Mouse (Mus musculus): ENCODE results near the gene Rpl24. TPM values are rescaled to one million over a fixed set of nuclear protein-coding genes. Genes with fewer than 3 reads are reported as not detected.

Rpl24 gene
- polyA plus RNA-seq, 1 experiment from 2014 or later, result 708 TPM

DNA sequence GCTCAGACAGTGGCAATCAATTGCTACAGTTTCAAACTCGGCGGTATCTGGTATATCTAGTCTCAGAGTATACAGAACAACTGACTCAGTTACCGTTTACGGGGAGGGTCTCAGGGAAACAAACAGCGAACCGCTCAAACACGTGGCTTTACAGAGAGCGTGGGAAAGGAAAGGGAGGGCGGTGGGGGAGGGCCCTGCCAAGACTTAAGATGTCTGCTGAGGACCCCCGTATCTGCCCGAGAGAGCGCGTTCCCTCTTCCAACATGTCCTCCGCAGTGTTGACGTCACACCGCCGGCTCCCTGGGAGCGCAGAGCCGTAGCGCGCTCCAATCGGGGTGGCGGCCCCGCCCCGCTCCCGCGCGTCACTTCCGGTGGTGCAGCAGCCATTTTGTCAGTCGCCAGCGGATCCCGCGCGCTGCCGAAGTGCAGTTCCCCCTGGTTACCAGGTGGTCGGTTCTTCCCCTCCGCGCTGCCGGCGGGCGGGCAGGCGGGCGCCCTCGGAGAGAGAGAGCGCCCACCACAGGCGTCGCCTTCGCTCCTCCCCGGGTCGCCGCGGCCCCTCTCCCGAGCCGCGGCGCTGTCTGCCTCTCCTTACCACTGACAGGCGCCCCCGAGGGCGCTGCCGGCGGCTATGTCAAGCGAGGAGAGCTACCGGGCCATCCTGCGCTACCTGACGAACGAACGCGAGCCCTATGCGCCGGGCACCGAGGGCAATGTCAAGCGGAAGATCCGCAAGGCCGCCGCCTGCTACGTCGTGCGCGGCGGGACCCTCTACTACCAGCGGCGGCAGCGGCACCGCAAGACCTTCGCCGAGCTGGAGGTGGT, 7.6 kb downstream of the Rpl24 start, which contains the start of gene Zbtb11:
Zbtb11 (plus strand) TSS at position 453 of the 825 bp plus-strand sequence.
- ATAC-seq (ENCODE audit: low FRiP score), result peak; percentile 99
- Histone ChIP-seq H3K9me3 (replicated peaks) (no peaks in the 10 kb centered on the region), H3K4me3 (peak within 1 kb of the TSS; percentile 97), H3K27ac (peak within 1 kb of the TSS; percentile 83), H3K27me3 (no peaks in the 10 kb centered on the region), H3K9ac (peak within 1 kb of the TSS; percentile 95), H3K4me1 (peaks cover 16% of the 10 kb centered on the region), H3K36me3 (peaks cover 41% of the 10 kb centered on the region), H3K4me2 (replicated peaks) (peak within 1 kb of the TSS; percentile 78)
- WGBS, result under 1% methylated on average over 78 of the region's 86 CpGs

DNA sequence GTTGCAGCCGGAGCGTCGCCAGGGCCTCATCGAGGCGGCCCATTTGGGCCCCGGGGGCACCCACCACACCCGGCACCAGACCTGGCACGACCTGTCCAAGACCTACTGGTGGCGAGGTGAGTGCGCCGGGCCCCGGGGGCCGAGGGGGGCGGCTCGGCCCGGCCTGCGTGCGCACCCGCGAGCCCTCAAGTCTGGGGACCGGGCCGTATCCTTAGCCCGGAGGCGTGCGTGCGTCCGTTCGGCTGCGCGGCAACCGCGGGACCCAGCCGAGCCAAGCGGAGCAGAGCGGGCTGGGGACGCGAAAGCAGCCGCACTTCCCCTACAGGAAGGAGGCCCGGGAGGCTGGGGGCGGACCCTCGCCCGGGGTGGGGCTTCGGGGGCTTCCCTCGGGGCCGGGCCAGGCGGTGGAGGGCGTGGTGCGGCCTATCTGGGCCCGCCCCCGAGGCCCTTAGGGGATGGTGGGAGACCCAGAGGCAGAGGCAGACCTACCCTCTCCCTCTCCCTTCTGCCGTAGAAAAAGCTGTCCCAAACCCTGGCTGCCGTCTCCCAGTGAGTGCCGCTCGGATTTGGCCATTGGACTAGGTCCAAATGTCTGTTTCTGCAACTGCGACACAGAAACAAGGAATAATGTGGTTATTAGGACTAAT, 8.3 kb downstream of the Rpl24 start:
- whole genome bisulfite sequencing, result 1% methylated on average over 44 of the region's 55 CpGs
- Histone ChIP-seq H3K27ac (peak overlapping the region; percentile 83), H3K4me2 (replicated peaks) (peak overlapping the region; percentile 78), H3K4me3 (peak overlapping the region; percentile 97), H3K4me1 (peaks cover 16% of the 10 kb centered on the region), H3K9ac (peak overlapping the region; percentile 95), H3K9me3 (replicated peaks) (no peaks in the 10 kb centered on the region), H3K27me3 (no peaks in the 10 kb centered on the region), H3K36me3 (peaks cover 34% of the 10 kb centered on the region)
- ATAC-seq (ENCODE audit: low FRiP score), result peak; percentile 77

DNA sequence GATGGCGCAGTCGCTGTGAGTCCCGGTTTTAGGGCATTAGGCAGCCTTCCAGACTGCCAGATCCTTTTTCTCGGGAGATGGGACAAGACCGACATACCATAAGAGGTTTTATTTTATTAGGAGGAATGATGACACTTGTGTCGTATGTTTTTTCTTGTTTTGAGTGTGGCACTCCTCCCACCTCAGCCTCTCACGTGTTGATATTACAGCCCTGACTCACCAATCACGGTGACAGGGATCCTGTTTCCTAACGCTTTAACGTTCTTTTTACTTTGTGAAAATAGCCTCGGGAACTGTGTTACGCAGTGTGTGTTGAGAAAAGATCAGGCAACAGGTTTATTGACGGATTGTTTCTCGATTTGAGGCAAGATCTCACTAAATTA, 8.8 kb downstream of the Rpl24 start:
- Histone ChIP-seq H3K27ac (peak overlapping the region; percentile 83; the same call in 1 of the 2 replicates), H3K9ac (peak overlapping the region; percentile 95), H3K4me1 (peaks cover 16% of the 10 kb centered on the region), H3K4me2 (replicated peaks) (peak overlapping the region; percentile 78), H3K4me3 (peak overlapping the region; percentile 97), H3K36me3 (peaks cover 28% of the 10 kb centered on the region), H3K9me3 (replicated peaks) (no peaks in the 10 kb centered on the region), H3K27me3 (no peaks in the 10 kb centered on the region)
- ATAC-seq (ENCODE audit: low FRiP score), result no peak; the same call in 1 of the 2 replicates
- 10% methylated on average over 14 of the region's 14 CpGs for WGBS

DNA sequence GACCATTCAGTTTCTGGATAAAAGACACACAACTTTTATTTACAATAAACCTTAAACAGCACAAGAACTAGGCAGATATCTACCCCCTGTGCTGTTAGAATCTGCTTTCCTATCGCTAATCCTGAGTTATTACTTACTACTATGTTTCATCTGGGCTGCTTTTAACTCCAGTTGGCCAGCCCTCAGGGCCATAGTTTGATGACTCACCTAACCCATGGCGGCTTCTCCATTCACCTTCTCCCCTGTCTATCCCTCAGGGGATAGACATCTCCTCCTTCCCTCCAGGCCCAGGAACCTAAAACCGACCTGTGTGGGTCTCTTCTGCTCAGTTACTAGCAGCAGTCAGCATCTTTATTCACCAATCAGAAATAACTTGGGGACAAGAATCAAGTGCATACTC, 19.9 kb downstream of the Rpl24 start:
- Histone ChIP-seq H3K27ac (no peak overlapping the region), H3K36me3 (peaks cover 37% of the 10 kb centered on the region)

DNA sequence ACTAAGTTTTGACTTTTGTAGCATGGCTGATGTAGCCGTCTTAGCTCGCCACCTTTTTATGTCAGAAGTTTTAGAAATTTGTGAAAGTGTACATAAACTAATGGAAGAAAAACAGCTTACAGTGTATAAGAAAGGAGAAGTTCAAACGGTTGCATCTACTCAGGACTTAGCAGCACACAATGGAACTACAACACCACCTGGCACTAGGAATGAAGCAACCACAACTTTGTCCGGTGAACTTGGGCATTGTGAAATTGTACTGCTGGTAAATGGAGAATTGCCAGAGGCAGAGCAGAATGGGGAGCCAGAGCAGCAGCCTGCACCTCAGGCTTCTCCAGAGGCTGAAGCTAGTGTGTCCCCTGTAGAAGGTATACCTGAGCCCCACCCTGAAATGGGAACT, 24.2 kb downstream of the Rpl24 start:
- WGBS, result 95% methylated on average over 4 of the region's 4 CpGs
- no peaks in the 10 kb centered on the region for H3K27me3 ChIP-seq
- H3K9ac ChIP-seq, result no peak overlapping the region
- H3K4me1 ChIP-seq, result no peaks in the 10 kb centered on the region
- no peak overlapping the region for H3K4me2 ChIP-seq (replicated peaks)
- H3K36me3 ChIP-seq, result peaks cover 31% of the 10 kb centered on the region
- no peak overlapping the region for H3K4me3 ChIP-seq
- no peaks in the 10 kb centered on the region for H3K9me3 ChIP-seq (replicated peaks)
- no peak for ATAC-seq (ENCODE audit: low FRiP score)
- H3K27ac ChIP-seq, result no peak overlapping the region

More for the DNA sequence above, 19.9 kb downstream of the Rpl24 start:
- Histone ChIP-seq H3K27me3 (no peaks in the 10 kb centered on the region), H3K9me3 (replicated peaks) (no peaks in the 10 kb centered on the region), H3K4me1 (no peaks in the 10 kb centered on the region), H3K4me2 (replicated peaks) (no peak overlapping the region), H3K4me3 (no peak overlapping the region), H3K9ac (no peak overlapping the region)
- WGBS, result 91% methylated on average over 3 of the region's 3 CpGs
- ATAC-seq (ENCODE audit: low FRiP score), result no peak

DNA sequence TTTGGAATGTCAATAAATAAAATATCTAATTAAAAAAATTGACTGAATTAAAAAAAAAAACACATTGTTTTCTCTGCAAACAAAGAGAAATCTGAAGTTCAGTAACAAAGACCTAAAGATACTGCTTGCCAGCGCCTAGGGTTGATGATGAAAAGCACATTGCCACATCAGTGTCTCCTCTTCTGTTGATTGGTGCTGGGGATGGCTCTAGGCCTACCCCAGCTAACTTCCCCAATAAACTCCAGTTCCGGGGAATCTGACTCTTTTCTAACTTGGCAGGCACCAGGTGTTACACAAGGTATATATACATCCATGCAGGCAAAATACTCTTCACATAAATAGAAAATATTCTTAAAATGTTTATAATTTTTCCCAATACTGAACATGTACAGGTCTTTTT, 28.2 kb downstream of the Rpl24 start:
- H3K27ac ChIP-seq, result no peak overlapping the region
- ATAC-seq (ENCODE audit: low FRiP score), result no peak
- 93% methylated on average over 2 of the region's 2 CpGs for WGBS
- H3K9me3 ChIP-seq (replicated peaks), result no peaks in the 10 kb centered on the region
- no peak overlapping the region for H3K4me3 ChIP-seq
- H3K4me1 ChIP-seq, result no peaks in the 10 kb centered on the region
- no peaks in the 10 kb centered on the region for H3K27me3 ChIP-seq
- no peak overlapping the region for H3K9ac ChIP-seq
- no peak overlapping the region for H3K4me2 ChIP-seq (replicated peaks)
- H3K36me3 ChIP-seq, result peaks cover 35% of the 10 kb centered on the region

DNA sequence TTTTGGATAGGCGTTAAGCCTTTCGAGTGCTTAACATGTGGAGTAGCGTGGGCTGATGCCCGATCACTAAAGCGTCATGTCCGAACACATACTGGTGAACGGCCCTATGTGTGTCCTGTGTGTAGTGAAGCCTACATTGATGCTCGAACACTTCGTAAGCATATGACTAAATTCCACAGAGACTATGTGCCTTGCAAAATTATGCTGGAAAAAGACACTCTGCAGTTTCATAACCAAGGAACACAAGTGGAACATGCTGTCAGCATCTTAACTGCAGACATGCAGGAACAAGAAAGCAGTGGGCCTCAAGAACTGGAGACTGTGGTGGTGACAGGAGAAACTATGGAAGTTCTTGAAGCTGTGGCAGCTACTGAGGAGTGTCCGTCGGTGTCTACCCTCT, 40.7 kb downstream of the Rpl24 start:
- no peak overlapping the region for H3K4me2 ChIP-seq (replicated peaks)
- peaks cover 51% of the 10 kb centered on the region for H3K36me3 ChIP-seq
- no peaks in the 10 kb centered on the region for H3K9me3 ChIP-seq (replicated peaks)
- H3K4me3 ChIP-seq, result no peak overlapping the region
- no peaks in the 10 kb centered on the region for H3K27me3 ChIP-seq
- WGBS, result 95% methylated on average over 11 of the region's 11 CpGs
- no peak overlapping the region for H3K27ac ChIP-seq
- no peak for ATAC-seq (ENCODE audit: low FRiP score)
- H3K4me1 ChIP-seq, result no peaks in the 10 kb centered on the region
- no peak overlapping the region for H3K9ac ChIP-seq

DNA sequence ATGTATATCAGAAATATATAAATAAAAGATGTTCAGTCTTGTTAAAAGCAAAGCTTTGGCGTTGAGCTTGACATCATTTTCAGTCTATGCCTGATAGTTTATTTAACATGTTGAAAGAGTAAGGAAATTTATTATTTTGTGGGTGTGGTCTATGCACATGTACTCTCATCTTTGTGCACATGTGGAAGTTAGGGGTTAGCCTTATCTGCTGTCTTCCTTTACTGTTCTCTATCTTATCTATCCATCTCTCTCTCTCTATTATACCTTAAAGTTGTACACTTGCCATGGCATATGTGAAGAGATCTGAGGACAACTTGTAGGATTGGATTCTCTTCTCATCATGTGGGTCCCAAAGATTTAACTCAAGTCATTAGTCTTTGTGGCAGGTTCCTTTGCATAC, 42.8 kb downstream of the Rpl24 start:
- H3K9me3 ChIP-seq (replicated peaks), result no peaks in the 10 kb centered on the region
- WGBS, result 97% methylated on average over 1 of the region's 1 CpGs
- peaks cover 42% of the 10 kb centered on the region for H3K36me3 ChIP-seq
- no peak for ATAC-seq (ENCODE audit: low FRiP score)
- H3K4me2 ChIP-seq (replicated peaks), result no peak overlapping the region
- H3K27me3 ChIP-seq, result no peaks in the 10 kb centered on the region
- no peak overlapping the region for H3K27ac ChIP-seq
- H3K9ac ChIP-seq, result no peak overlapping the region
- H3K4me1 ChIP-seq, result no peaks in the 10 kb centered on the region
- H3K4me3 ChIP-seq, result no peak overlapping the region

DNA sequence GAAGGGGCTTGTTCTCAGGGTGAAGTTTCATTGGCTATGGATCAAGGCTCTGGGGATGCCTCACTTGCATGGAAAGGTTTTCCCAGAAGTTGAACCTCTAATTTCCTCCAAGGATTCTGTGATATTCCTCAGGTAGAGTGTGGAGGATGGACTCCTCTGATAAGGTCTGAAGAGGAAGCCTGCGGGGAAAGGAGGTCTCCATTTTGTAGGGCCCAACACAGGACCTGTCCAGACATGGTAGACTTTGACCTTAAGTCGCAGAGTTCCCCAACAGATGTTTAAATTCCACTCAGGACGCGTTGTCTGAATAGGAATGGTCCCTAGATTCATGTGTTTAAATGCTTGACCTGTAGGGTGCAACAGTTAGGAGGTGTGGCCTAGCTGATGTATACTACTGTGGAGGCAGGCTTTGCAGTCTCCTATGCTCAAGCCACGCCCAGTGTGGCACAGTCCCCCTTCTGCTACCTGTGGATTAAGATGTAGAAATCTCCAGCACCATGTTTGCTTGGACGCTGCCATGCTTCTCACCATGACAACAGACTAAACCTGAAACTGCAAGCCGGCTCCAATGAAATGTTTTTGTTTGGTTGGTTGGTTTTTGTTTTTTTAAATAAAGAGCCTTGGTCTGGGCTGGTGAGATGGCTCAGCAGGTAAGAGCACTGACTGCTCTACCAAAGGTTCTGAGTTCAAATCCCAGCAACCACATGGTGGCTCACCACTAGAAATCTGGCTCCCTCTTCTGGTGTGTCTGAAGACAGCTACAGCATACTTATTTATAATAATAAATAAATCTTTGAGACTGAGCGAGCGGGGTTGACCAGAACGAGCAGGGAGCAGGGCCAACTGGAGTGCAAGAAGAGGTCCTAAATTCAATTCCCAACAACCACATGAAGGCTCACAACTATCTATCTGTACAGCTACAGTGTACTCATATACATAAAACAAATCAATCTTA, 47.0 kb downstream of the Rpl24 start:
- ATAC-seq (ENCODE audit: low FRiP score), result no peak
- 90% methylated on average over 10 of the region's 10 CpGs for WGBS
- no peaks in the 10 kb centered on the region for H3K4me1 ChIP-seq
- no peaks in the 10 kb centered on the region for H3K27me3 ChIP-seq
- H3K9ac ChIP-seq, result no peak overlapping the region
- peaks cover 35% of the 10 kb centered on the region for H3K36me3 ChIP-seq
- no peak overlapping the region for H3K4me3 ChIP-seq
- H3K9me3 ChIP-seq (replicated peaks), result 0 out of 2 replicates have a peak, but pooled peaks cover 4% of the 10 kb centered on the region
- H3K4me2 ChIP-seq (replicated peaks), result no peak overlapping the region
- no peak overlapping the region for H3K27ac ChIP-seq

DNA sequence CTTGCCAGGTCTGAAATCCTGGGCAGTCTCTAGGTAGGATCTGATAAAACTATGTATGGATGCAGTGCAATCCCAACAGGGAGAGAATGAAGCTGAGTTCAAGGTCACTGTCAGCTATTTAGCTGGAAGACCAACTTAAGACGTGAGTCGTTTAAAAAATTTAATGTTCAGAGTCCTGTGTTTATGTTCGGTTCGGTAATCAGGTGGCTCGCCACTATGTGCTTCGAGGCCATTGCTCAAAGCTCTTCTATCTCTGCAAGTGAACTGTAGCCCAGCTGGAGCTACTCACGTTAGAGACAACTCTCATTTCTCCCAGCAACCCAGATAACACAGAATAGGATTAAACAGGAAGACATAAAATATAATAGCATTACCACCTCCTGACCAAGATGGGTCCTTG, 48.0 kb downstream of the Rpl24 start:
- ATAC-seq (ENCODE audit: low FRiP score), result no peak
- H3K27ac ChIP-seq, result no peak overlapping the region
- H3K4me1 ChIP-seq, result no peaks in the 10 kb centered on the region
- H3K9me3 ChIP-seq (replicated peaks), result 0 out of 2 replicates have a peak, but pooled peaks cover 4% of the 10 kb centered on the region
- no peak overlapping the region for H3K9ac ChIP-seq
- H3K4me3 ChIP-seq, result no peak overlapping the region
- H3K36me3 ChIP-seq, result peaks cover 42% of the 10 kb centered on the region
- H3K27me3 ChIP-seq, result no peaks in the 10 kb centered on the region
- H3K4me2 ChIP-seq (replicated peaks), result no peak overlapping the region
- WGBS, result 87% methylated on average over 7 of the region's 7 CpGs

DNA sequence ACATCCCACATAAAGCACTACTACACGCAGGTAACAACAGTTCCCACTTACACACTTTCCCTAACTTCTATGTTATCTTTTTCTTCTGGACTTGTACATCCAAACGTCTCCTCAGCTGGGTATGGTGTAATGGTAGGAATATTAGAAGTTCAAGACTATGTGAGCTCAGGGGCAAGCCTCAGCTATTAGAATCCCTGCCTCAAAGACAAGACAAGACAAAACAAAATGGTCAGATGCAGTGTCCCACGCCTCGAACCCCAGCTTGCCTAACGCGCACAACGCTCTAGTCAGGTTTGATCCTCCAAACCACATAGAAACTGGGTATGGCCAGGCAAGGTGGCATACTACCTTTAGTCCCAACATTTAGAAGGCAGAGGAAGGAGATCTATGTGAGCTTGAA, 53.6 kb downstream of the Rpl24 start:
- Histone ChIP-seq H3K27me3 (no peaks in the 10 kb centered on the region), H3K4me3 (no peak overlapping the region), H3K9me3 (replicated peaks) (0 out of 2 replicates have a peak, but pooled peaks cover 4% of the 10 kb centered on the region), H3K4me1 (no peaks in the 10 kb centered on the region), H3K9ac (no peak overlapping the region), H3K36me3 (peaks cover 52% of the 10 kb centered on the region), H3K4me2 (replicated peaks) (no peak overlapping the region), H3K27ac (no peak overlapping the region)
- WGBS, result 95% methylated on average over 7 of the region's 7 CpGs
- ATAC-seq (ENCODE audit: low FRiP score), result no peak

Measured in hindbrain, embryonic 12.5 days (tissue).